Mouse (Mus musculus) lung, embryonic 15.5 days (tissue): ENCODE measurements around the gene Susd3. TPM values are rescaled to one million over a fixed set of nuclear protein-coding genes. Genes with fewer than 3 reads are reported as not detected.
A peak's percentile ranks its signal among the peaks of the same experiment; 100 is the strongest.

Source experiments
- ATAC-seq: fragments of 200-750 bp; cut with Nextera tagmentation; 2 replicates; pipeline ENCODE4 v1.8.0; 2017; ENCODE audit warnings: moderate number of reproducible peaks, borderline replicate concordance; ENCODE audit not compliant: low FRiP score, low TSS enrichment; ENCODE audit errors: extremely low read depth
- H3K27ac ChIP-seq: fragments of 300-500 bp; sonication (generic); 2 replicates; pipeline ENCODE4 v1.5.1; 2015; ENCODE audit warnings: moderate library complexity, mild to moderate bottlenecking, inconsistent platforms
- H3K27me3 ChIP-seq: fragments of 300-500 bp; sonication (generic); 2 replicates; pipeline ENCODE4 v1.6.1; 2015; ENCODE audit warnings: inconsistent platforms
- H3K36me3 ChIP-seq: fragments of 300-500 bp; sonication (generic); 2 replicates; pipeline ENCODE4 v1.6.1; 2015; ENCODE audit warnings: inconsistent platforms
- H3K4me1 ChIP-seq: fragments of 300-500 bp; sonication (generic); 2 replicates; pipeline ENCODE4 v1.6.1; 2015; ENCODE audit warnings: inconsistent platforms
- H3K4me2 ChIP-seq: fragments of 300-500 bp; sonication (generic); 2 replicates; pipeline ENCODE4 v1.6.1; 2015; ENCODE audit warnings: inconsistent platforms, mild to moderate bottlenecking, moderate library complexity
- H3K4me3 ChIP-seq: fragments of 300-500 bp; sonication (generic); 2 replicates; pipeline ENCODE4 v1.5.1; 2015; ENCODE audit warnings: mild to moderate bottlenecking, inconsistent platforms
- H3K9ac ChIP-seq: fragments of 300-500 bp; sonication (generic); 2 replicates; pipeline ENCODE4 v1.6.1; 2015; ENCODE audit warnings: inconsistent platforms
- H3K9me3 ChIP-seq: fragments of 300-500 bp; sonication (generic); 2 replicates; pipeline ENCODE4 v1.6.1; 2016; ENCODE audit warnings: inconsistent platforms
- WGBS: fragments of 180-500 bp; shearing (Covaris S2); methylation state at CpG from one replicate; pipeline ENCODE4 v1.1.7; 2015; 5-methylcytosine and 5-hydroxymethylcytosine counted together
- polyA plus RNA-seq: library from polyadenylated mRNA; unstranded; fragments of >200 nt; fragmentation: Nextera tagmentation; extraction: Ambion mirVana; gene quantifications from 2 replicates; pipeline ENCODE4 v1.2.1, GENCODE M21; 2015

The Susd3 gene
- polyA plus RNA-seq, 1 experiment from 2014 or later = 2.2 TPM

GRCm38 (mm10) chr13:49245251-49245650, 3.3 kb downstream of the Susd3 start:
- WGBS = 56% methylated on average over 4 of the region's 4 CpGs
- ATAC-seq = no peak
- Histone ChIP-seq H3K4me2 (no peak overlapping the region), H3K9ac (no peak overlapping the region), H3K36me3 (no peaks in the 10 kb centered on the region), H3K4me3 (no peak overlapping the region), H3K27me3 (peaks cover 31% of the 10 kb centered on the region), H3K9me3 (no peaks in the 10 kb centered on the region), H3K4me1 (peaks cover 13% of the 10 kb centered on the region), H3K27ac (no peak overlapping the region)

GRCm38 (mm10) chr13:49243492-49243891, 5.0 kb downstream of the Susd3 start:
- peaks cover 12% of the 10 kb centered on the region for H3K4me1 ChIP-seq
- H3K27me3 ChIP-seq = peaks cover 24% of the 10 kb centered on the region
- ATAC-seq = no peak
- no peak overlapping the region for H3K9ac ChIP-seq
- no peak overlapping the region for H3K27ac ChIP-seq
- no peak overlapping the region for H3K4me2 ChIP-seq
- 91% methylated on average over 2 of the region's 2 CpGs for WGBS
- no peak overlapping the region for H3K4me3 ChIP-seq
- no peaks in the 10 kb centered on the region for H3K9me3 ChIP-seq
- no peaks in the 10 kb centered on the region for H3K36me3 ChIP-seq

GRCm38 (mm10) chr13:49242321-49243065, 6.0 kb downstream of the Susd3 start:
- 49% methylated on average over 9 of the region's 9 CpGs for WGBS
- Histone ChIP-seq H3K4me2 (no peak overlapping the region), H3K4me3 (no peak overlapping the region), H3K9me3 (no peaks in the 10 kb centered on the region), H3K9ac (no peak overlapping the region), H3K36me3 (no peaks in the 10 kb centered on the region), H3K27ac (no peak overlapping the region), H3K4me1 (peaks cover 2% of the 10 kb centered on the region; the same call in 1 of the 2 replicates), H3K27me3 (peaks cover 14% of the 10 kb centered on the region)
- ATAC-seq = peak; percentile 23; the same call in 1 of the 2 replicates

GRCm38 (mm10) chr13:49238737-49239136, 9.8 kb downstream of the Susd3 start:
- H3K9me3 ChIP-seq = no peaks in the 10 kb centered on the region
- 91% methylated on average over 8 of the region's 8 CpGs for WGBS
- no peak for ATAC-seq

GRCm38 (mm10) chr13:49237617-49238016, 10.9 kb downstream of the Susd3 start:
- H3K4me2 ChIP-seq = no peak overlapping the region
- H3K4me1 ChIP-seq = no peaks in the 10 kb centered on the region
- H3K27me3 ChIP-seq = no peaks in the 10 kb centered on the region
- no peaks in the 10 kb centered on the region for H3K36me3 ChIP-seq
- H3K27ac ChIP-seq = no peak overlapping the region
- no peak overlapping the region for H3K9ac ChIP-seq
- no peak for ATAC-seq
- H3K4me3 ChIP-seq = no peak overlapping the region
- 82% methylated on average over 8 of the region's 8 CpGs for WGBS
- H3K9me3 ChIP-seq = no peaks in the 10 kb centered on the region

More at GRCm38 (mm10) chr13:49238737-49239136, 9.8 kb downstream of the Susd3 start:
- H3K36me3 ChIP-seq = no peaks in the 10 kb centered on the region
- no peak overlapping the region for H3K4me2 ChIP-seq
- no peaks in the 10 kb centered on the region for H3K4me1 ChIP-seq
- no peak overlapping the region for H3K4me3 ChIP-seq
- no peak overlapping the region for H3K9ac ChIP-seq
- H3K27me3 ChIP-seq = no peaks in the 10 kb centered on the region
- no peak overlapping the region for H3K27ac ChIP-seq

- Histone ChIP-seq H3K27ac (no peak overlapping the region), H3K9ac (no peak overlapping the region), H3K4me2 (no peak overlapping the region), H3K4me1 (no peaks in the 10 kb centered on the region), H3K36me3 (no peaks in the 10 kb centered on the region), H3K27me3 (no peaks in the 10 kb centered on the region), H3K4me3 (no peak overlapping the region), H3K9me3 (no peaks in the 10 kb centered on the region)
- no peak for ATAC-seq
- WGBS = 98% methylated on average over 4 of the region's 4 CpGs
These were observed 13.8 kb downstream of the Susd3 start for GRCm38 (mm10) chr13:49234711-49235110.

GRCm38 (mm10) chr13:49233792-49234572, 14.5 kb downstream of the Susd3 start:
- WGBS = 81% methylated on average over 8 of the region's 8 CpGs
- Histone ChIP-seq H3K4me2 (no peak overlapping the region), H3K27ac (no peak overlapping the region), H3K36me3 (no peaks in the 10 kb centered on the region), H3K9me3 (no peaks in the 10 kb centered on the region), H3K9ac (no peak overlapping the region), H3K27me3 (no peaks in the 10 kb centered on the region), H3K4me3 (no peak overlapping the region), H3K4me1 (no peaks in the 10 kb centered on the region)
- no peak for ATAC-seq

- no peak overlapping the region for H3K9ac ChIP-seq
These were observed 22.9 kb downstream of the Susd3 start for GRCm38 (mm10) chr13:49225633-49226032.

GRCm38 (mm10) chr13:49225159-49225558, 23.3 kb downstream of the Susd3 start:
- no peak for ATAC-seq

More at GRCm38 (mm10) chr13:49225633-49226032, 22.9 kb downstream of the Susd3 start:
- H3K27me3 ChIP-seq = no peaks in the 10 kb centered on the region
- no peaks in the 10 kb centered on the region for H3K36me3 ChIP-seq
- H3K4me2 ChIP-seq = no peak overlapping the region
- no peak for ATAC-seq
- no peak overlapping the region for H3K27ac ChIP-seq
- WGBS = 34% methylated on average over 4 of the region's 4 CpGs
- H3K4me1 ChIP-seq = no peaks in the 10 kb centered on the region
- H3K4me3 ChIP-seq = no peak overlapping the region
- no peaks in the 10 kb centered on the region for H3K9me3 ChIP-seq

GRCm38 (mm10) chr13:49224729-49225128, 23.8 kb downstream of the Susd3 start:
- Histone ChIP-seq H3K4me3 (no peak overlapping the region), H3K4me2 (no peak overlapping the region)

More at GRCm38 (mm10) chr13:49225159-49225558, 23.3 kb downstream of the Susd3 start:
- Histone ChIP-seq H3K36me3 (no peaks in the 10 kb centered on the region), H3K4me1 (no peaks in the 10 kb centered on the region), H3K4me2 (no peak overlapping the region), H3K27ac (no peak overlapping the region), H3K27me3 (no peaks in the 10 kb centered on the region), H3K4me3 (no peak overlapping the region), H3K9ac (no peak overlapping the region), H3K9me3 (no peaks in the 10 kb centered on the region)
- 52% methylated on average over 3 of the region's 3 CpGs for WGBS

GRCm38 (mm10) chr13:49224314-49224713, 24.2 kb downstream of the Susd3 start:
- no peaks in the 10 kb centered on the region for H3K36me3 ChIP-seq
- no peak overlapping the region for H3K4me3 ChIP-seq
- H3K27ac ChIP-seq = no peak overlapping the region
- no peak overlapping the region for H3K4me2 ChIP-seq
- H3K9ac ChIP-seq = no peak overlapping the region
- no peaks in the 10 kb centered on the region for H3K4me1 ChIP-seq
- no peaks in the 10 kb centered on the region for H3K9me3 ChIP-seq
- H3K27me3 ChIP-seq = no peaks in the 10 kb centered on the region
- ATAC-seq = no peak
- WGBS = 8% methylated on average over 10 of the region's 10 CpGs

More at GRCm38 (mm10) chr13:49224729-49225128, 23.8 kb downstream of the Susd3 start:
- no peaks in the 10 kb centered on the region for H3K9me3 ChIP-seq
- no peak overlapping the region for H3K27ac ChIP-seq
- no peak overlapping the region for H3K9ac ChIP-seq
- H3K4me1 ChIP-seq = no peaks in the 10 kb centered on the region
- no peaks in the 10 kb centered on the region for H3K36me3 ChIP-seq
- no peak for ATAC-seq
- WGBS = 26% methylated on average over 6 of the region's 6 CpGs
- H3K27me3 ChIP-seq = no peaks in the 10 kb centered on the region

GRCm38 (mm10) chr13:49220912-49221311, 27.6 kb downstream of the Susd3 start:
- Histone ChIP-seq H3K36me3 (no peaks in the 10 kb centered on the region), H3K27me3 (no peaks in the 10 kb centered on the region), H3K9ac (no peak overlapping the region), H3K4me2 (no peak overlapping the region), H3K27ac (no peak overlapping the region), H3K9me3 (no peaks in the 10 kb centered on the region), H3K4me3 (no peak overlapping the region), H3K4me1 (peaks cover 9% of the 10 kb centered on the region; the same call in 1 of the 2 replicates)
- 24% methylated on average over 5 of the region's 5 CpGs for WGBS
- ATAC-seq = no peak
